14 mouse cellular contexts compared by ENCODE assay signal in genomic region chr17:86828500-86828899, GRCm38 (mm10).
"Had no signal": no experiment of that assay in that cellular context is flagged by ENCODE, and none has a peak within 500 bp of the region (broad histone marks: within the 10 kb centered on the region; RNA-seq: fewer than 3 reads in every experiment).

No protein-coding gene starts in this region.

- H3K4me2 ChIP-seq: intestine, embryonic 15.5 days; lung, embryonic 14.5 days; midbrain, embryonic 12.5 days had no signal

- H3K27me3 ChIP-seq: intestine, embryonic 15.5 days; midbrain, embryonic 12.5 days had no signal

- ATAC-seq: intestine, embryonic 15.5 days had no signal

- H3K4me3 ChIP-seq: intestine, embryonic 15.5 days; layer of hippocampus, adult 2 months; megakaryocyte, embryonic 14.5 days; midbrain, embryonic 12.5 days had no signal

- H3K27ac ChIP-seq: intestine, embryonic 15.5 days; layer of hippocampus, adult 2 months; liver, embryonic 14.5 days; macrophage; midbrain, embryonic 12.5 days; stomach, postnatal 0 days had no signal

- H3K36me3 ChIP-seq: intestine, embryonic 15.5 days; midbrain, embryonic 12.5 days had no signal

- DNase-seq: kidney, adult 18-20 months; kidney, postnatal 10 days; kidney, postnatal 4 days; left cerebral cortex, postnatal 4 days; lung, embryonic 14.5 days; right cerebral cortex, postnatal 25 days; thymus, adult 2 months had no signal

- H3K4me1 ChIP-seq: intestine, embryonic 15.5 days; midbrain, embryonic 12.5 days had no signal

- H3K9ac ChIP-seq: intestine, embryonic 15.5 days; liver, embryonic 14.5 days; lung, embryonic 14.5 days; midbrain, embryonic 12.5 days had no signal

- H3K9me3 ChIP-seq: intestine, embryonic 15.5 days; megakaryocyte, embryonic 14.5 days; midbrain, embryonic 12.5 days had no signal
